Mouse (Mus musculus) testis, adult 2 months (tissue): ENCODE results near the gene Naaladl2.

Experiments used
- CTCF ChIP-seq: fragments of 200-500 bp; IDR thresholded peaks from 2 replicates; pipeline ENCODE4 v1.5.1; 2012; ENCODE audit warnings: low read depth, mild to moderate bottlenecking, inconsistent platforms, low read length, moderate library complexity; ENCODE audit not compliant: control insufficient read depth, insufficient read depth, insufficient replicate concordance
- POLR2A ChIP-seq: fragments of 200-500 bp; IDR thresholded peaks from 2 replicates; pipeline ENCODE4 v1.6.1; 2012; ENCODE audit warnings: low read depth, mild to moderate bottlenecking, inconsistent platforms, low read length, moderate library complexity; ENCODE audit not compliant: control insufficient read depth

GRCm38 (mm10) chr3:24992577-24992976, 151.5 kb downstream of the Naaladl2 start:
- TF ChIP-seq CTCF, result no peak
- TF ChIP-seq POLR2A, result no peak
